In the genomic region with DNA sequence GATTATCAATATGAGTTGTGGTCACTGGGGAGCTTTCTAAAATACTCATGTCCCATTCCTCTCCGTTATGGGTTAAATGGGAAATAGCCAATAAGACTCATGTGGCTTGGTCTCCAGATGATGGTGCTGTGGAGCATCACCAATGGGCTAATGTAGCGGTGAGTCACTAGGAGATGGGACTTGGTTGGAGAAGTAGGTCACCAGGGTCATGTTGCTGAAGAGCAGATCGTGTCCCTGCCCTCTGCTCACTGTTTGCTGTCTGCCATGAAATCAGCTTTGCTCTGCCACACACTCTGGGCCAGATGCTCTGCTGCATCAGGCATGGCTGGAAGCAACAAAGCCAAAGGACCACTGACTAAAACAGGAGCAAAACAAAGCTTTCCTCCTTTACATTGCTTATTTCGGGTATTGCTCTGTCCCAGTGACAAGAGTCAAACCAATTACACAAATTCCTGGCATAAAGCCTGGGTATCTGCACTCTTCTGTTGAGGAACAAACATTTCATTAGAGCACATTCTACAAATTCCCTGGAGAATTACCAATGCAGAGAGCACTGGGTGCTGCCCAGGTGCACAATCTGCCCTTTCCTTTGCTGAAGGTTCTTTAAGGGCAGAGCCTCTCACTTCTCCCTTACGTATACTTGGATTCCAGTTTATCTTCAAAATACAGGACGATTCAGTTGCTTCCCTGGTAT, we compare ENCODE assay signal across 10 mouse cellular contexts. TPM values are rescaled to one million over a fixed set of nuclear protein-coding genes. Genes with fewer than 3 reads are reported as not detected.
DNase-seq lines count a peak whose midpoint lies in the region; ATAC-seq and TF ChIP-seq lines count a peak whose summit lies in the region.
"Had no signal": no experiment of that assay in that cellular context is flagged by ENCODE, and none has a peak within 500 bp of the region (broad histone marks: within the 10 kb centered on the region; RNA-seq: fewer than 3 reads in every experiment).

No protein-coding gene starts in this region.

- WGBS in liver, embryonic 14.5 days (ENCODE audit: insufficient replicate concordance): 70% methylated on average over 6 of the region's 6 CpGs
- 59% methylated on average over 6 of the region's 6 CpGs for WGBS in olfactory bulb, adult 2 months

- H3K27me3 ChIP-seq in liver, embryonic 14.5 days (ENCODE audit: control insufficient read depth, insufficient read depth, low read length): no peaks in the 10 kb centered on the region
- H3K27me3 ChIP-seq: hindbrain, embryonic 12.5 days; lung, embryonic 15.5 days had no signal

- no peak overlapping the region for H3K4me3 ChIP-seq in gastrocnemius, adult 2 months
- H3K4me3 ChIP-seq in liver, embryonic 14.5 days (ENCODE audit: insufficient read depth in 1 of 2, low read depth in 2 of 2, low read length in 2 of 2): no peak overlapping the region
- H3K4me3 ChIP-seq in olfactory bulb, adult 2 months (ENCODE audit: insufficient read depth, low read depth, low read length): no peak overlapping the region
- H3K4me3 ChIP-seq: hindbrain, embryonic 12.5 days; lung, embryonic 15.5 days had no signal

- no peak overlapping the region for H3K4me2 ChIP-seq in liver, embryonic 14.5 days (ENCODE audit: low read depth)
- H3K4me2 ChIP-seq: hindbrain, embryonic 12.5 days; lung, embryonic 15.5 days had no signal

- intact Hi-C loops in gastrocnemius, adult 2 months (cut with DNase I): no loop called here
- intact Hi-C loops in gastrocnemius, postnatal 36 days (cut with DNase I): no loop called here

- TF ChIP-seq EP300 in liver, embryonic 14.5 days (IDR thresholded peaks at IDR 0.05; ENCODE audit: low read depth): no peak

- H3K9me3 ChIP-seq in liver, embryonic 14.5 days (ENCODE audit: control insufficient read depth, low read length): no peaks in the 10 kb centered on the region
- H3K9me3 ChIP-seq: hindbrain, embryonic 12.5 days; lung, embryonic 15.5 days had no signal

- H3K27ac ChIP-seq in gastrocnemius, adult 2 months: no peak overlapping the region; the same call in 1 of the 2 replicates
- no peak overlapping the region for H3K27ac ChIP-seq in liver, embryonic 14.5 days
- 0 out of 2 replicates have a peak overlapping the region, but pooled peaks have one; percentile 36 for H3K27ac ChIP-seq in olfactory bulb, adult 2 months (ENCODE audit: insufficient read depth, low read depth, low read length)
- H3K27ac ChIP-seq: hindbrain, embryonic 12.5 days; lung, embryonic 15.5 days had no signal

- ATAC-seq in liver, embryonic 14.5 days (ENCODE audit: insufficient read depth): no peak

- DNase-seq in gastrocnemius, adult 2 months: peak; percentile 30
- DNase-seq in gastrocnemius, postnatal 36 days: no peak
- no peak for DNase-seq in liver, embryonic 14.5 days (ENCODE audit: low read depth in 3 of 3, low spot score in 3 of 3)
- DNase-seq in liver: no peak
- peak; percentile 21 for DNase-seq in heart, postnatal 4 days
- no peak for DNase-seq in thymus, postnatal 4 days
- DNase-seq in frontal cortex, adult 2 months (ENCODE audit: extremely low spot score in 1 of 2, low spot score in 1 of 2): no peak

- peak; percentile 35; the same call in 1 of the 2 replicates for TF ChIP-seq CTCF in gastrocnemius, adult 2 months (IDR thresholded peaks at IDR 0.05)
- TF ChIP-seq CTCF in liver, embryonic 14.5 days (IDR thresholded peaks at IDR 0.05; ENCODE audit: low read depth): 0 out of 2 replicates have a peak, but pooled peaks have one; percentile 8
- TF ChIP-seq CTCF in olfactory bulb, adult 2 months (IDR thresholded peaks at IDR 0.05; ENCODE audit: insufficient read depth, low read depth, low read length): no peak

- no peak for TF ChIP-seq POLR2A in olfactory bulb, adult 2 months (IDR thresholded peaks at IDR 0.05; ENCODE audit: insufficient read depth, low read depth, low read length)

- H3K36me3 ChIP-seq in liver, embryonic 14.5 days (replicated peaks; ENCODE audit: control insufficient read depth, insufficient read depth, low read depth): no peaks in the 10 kb centered on the region
- H3K36me3 ChIP-seq: hindbrain, embryonic 12.5 days; lung, embryonic 15.5 days had no signal

- no peaks in the 10 kb centered on the region for H3K4me1 ChIP-seq in liver, embryonic 14.5 days (replicated peaks; ENCODE audit: control insufficient read depth in 2 of 2, insufficient read depth in 2 of 2, low read length in 1 of 2)
- H3K4me1 ChIP-seq in olfactory bulb, adult 2 months (ENCODE audit: control insufficient read depth, insufficient read depth, low read length): peaks cover 2% of the 10 kb centered on the region; the same call in 1 of the 2 replicates
- H3K4me1 ChIP-seq: hindbrain, embryonic 12.5 days; lung, embryonic 15.5 days had no signal

- H3K9ac ChIP-seq in liver, embryonic 14.5 days (replicated peaks): no peak overlapping the region
- H3K9ac ChIP-seq: hindbrain, embryonic 12.5 days; lung, embryonic 15.5 days had no signal

RNA-seq across cellular contexts. Expression of a gene that starts 58.8 kb away (rescaled TPM):
- 10 to 100 TPM; 12.4 to 13.0 TPM for total RNA-seq in gastrocnemius, adult 2 months (2021)
- 10 to 100 TPM in 1 of 2 experiments, 1 to 10 TPM in 1; 9.4 to 11.5 TPM for total RNA-seq in gastrocnemius, postnatal 36 days (2021)
- polyA plus RNA-seq in liver, embryonic 14.5 days (2012; rRNA removed): 2.7 and 3.9 TPM in 2 replicates
- polyA plus RNA-seq in liver, embryonic 14.5 days (2014; fragmentation: Nextera tagmentation; extraction: Ambion mirVana): 7.2 and 7.4 TPM in 2 replicates
- 10 to 100 TPM; 14.1 to 15.2 TPM for total RNA-seq in heart, postnatal 4 days (2021)
- not detected in 2 replicates for polyA plus RNA-seq in olfactory bulb, adult 2 months (2012; ENCODE audit: insufficient read depth, insufficient read length, low replicate concordance, missing spikeins)
- polyA plus RNA-seq in frontal cortex, adult 2 months (2012; rRNA removed): 14.8 and 16.8 TPM in 2 replicates

RNA-seq across cellular contexts. Expression of a gene that starts 59.1 kb away (rescaled TPM):
- total RNA-seq in gastrocnemius, adult 2 months (2021): 1 to 10 TPM; 6.0 to 6.4 TPM
- total RNA-seq in gastrocnemius, postnatal 36 days (2021): 1 to 10 TPM; 4.1 to 7.8 TPM
- 2.2 and 4.2 TPM in 2 replicates for polyA plus RNA-seq in liver, embryonic 14.5 days (2012; rRNA removed)
- polyA plus RNA-seq in liver, embryonic 14.5 days (2014; fragmentation: Nextera tagmentation; extraction: Ambion mirVana): 4.3 and 4.7 TPM in 2 replicates
- 10 to 100 TPM; 12.2 to 12.7 TPM for total RNA-seq in heart, postnatal 4 days (2021)
- polyA plus RNA-seq in olfactory bulb, adult 2 months (2012; ENCODE audit: insufficient read depth, insufficient read length, low replicate concordance, missing spikeins): not detected in 2 replicates
- polyA plus RNA-seq in frontal cortex, adult 2 months (2012; rRNA removed): 26.9 and 30.1 TPM in 2 replicates

Comparison
In these comparisons a context has a peak if more than half of its experiments do, and no peak if none do; other contexts are left out.
1. DNase-seq: peak in gastrocnemius, adult 2 months (single experiment) and heart, postnatal 4 days (single experiment); none in gastrocnemius, postnatal 36 days (0 of 2), liver, embryonic 14.5 days (0 of 3), liver (single experiment), thymus, postnatal 4 days (single experiment) and frontal cortex, adult 2 months (0 of 2).